Mouse (Mus musculus) liver, embryonic 14.5 days (tissue): ENCODE measurements at regions not wholly inside any gene's neighbourhood (a gene's known extent, or its start where the extent isn't known, plus 50 kb on each side); places are given as distances from the start of the nearest gene placed in this dataset.

Source experiments
- CTCF ChIP-seq: IDR thresholded peaks from 2 replicates; pipeline ENCODE4 v1.5.1; 2016; ENCODE audit warnings: antibody characterized with exemption, low read depth, control low read depth
- EP300 ChIP-seq: IDR thresholded peaks from 2 replicates; pipeline ENCODE4 v1.6.1; 2016; ENCODE audit warnings: antibody characterized with exemption, low read depth

DNA sequence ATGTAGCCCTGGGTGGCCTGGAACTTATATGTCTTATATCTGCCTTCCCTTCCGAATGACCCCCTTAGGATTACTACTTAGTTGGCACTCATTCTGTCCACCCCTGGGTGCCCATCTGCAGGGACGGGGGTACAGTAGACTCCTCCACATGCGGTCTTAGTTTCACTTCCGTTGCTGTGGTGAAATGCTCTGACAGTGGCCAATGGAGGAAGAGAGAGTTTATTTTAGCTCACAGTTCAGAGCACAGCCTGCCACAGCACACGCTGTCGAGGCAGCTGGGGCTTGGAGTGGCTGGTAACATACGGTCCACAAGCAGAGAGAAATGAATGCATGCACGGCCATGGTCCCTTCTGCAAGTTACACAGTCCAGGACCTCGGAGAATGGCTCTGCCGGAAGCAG lies 53.1 kb upstream of the Med13 start:
- TF ChIP-seq CTCF, result no peak
- TF ChIP-seq EP300, result no peak
